Mouse (Mus musculus): Measurements from ENCODE around the gene Fam72a.
"Not testable (repeated sequence)": the region's sequence is repeated elsewhere in the genome, so short reads cannot be mapped to it uniquely, and the experiment has no call there.

- not testable (repeated sequence) for TF ChIP-seq CTCF (IDR thresholded peaks at IDR 0.05; ENCODE audit: control insufficient read depth, insufficient read depth, insufficient read length); USF1 (IDR thresholded peaks at IDR 0.05; ENCODE audit: low read depth); CEBPB (IDR thresholded peaks at IDR 0.05; ENCODE audit: low read depth); MAX (IDR thresholded peaks at IDR 0.05); MYOG (IDR thresholded peaks at IDR 0.05; ENCODE audit: control insufficient read depth, extremely low read depth, insufficient read length); FOSL1 (IDR thresholded peaks at IDR 0.05; ENCODE audit: insufficient read depth, low read length, poor library complexity, severe bottlenecking)
These were observed 38.4 kb downstream of the Fam72a start for GRCm38 (mm10) chr1:131566056-131566455.

Data from C2C12 (cell line).